Mouse (Mus musculus) neural tube, embryonic 10.5 days (tissue): ENCODE measurements around the gene Olfr703.

Experiments used
- DNase-seq: peaks from one replicate; pipeline ENCODE4 v3.0.0-alpha.2; 2017; ENCODE audit warnings: low spot score; ENCODE audit errors: extremely low spot score

The Olfr703 gene

DNA sequence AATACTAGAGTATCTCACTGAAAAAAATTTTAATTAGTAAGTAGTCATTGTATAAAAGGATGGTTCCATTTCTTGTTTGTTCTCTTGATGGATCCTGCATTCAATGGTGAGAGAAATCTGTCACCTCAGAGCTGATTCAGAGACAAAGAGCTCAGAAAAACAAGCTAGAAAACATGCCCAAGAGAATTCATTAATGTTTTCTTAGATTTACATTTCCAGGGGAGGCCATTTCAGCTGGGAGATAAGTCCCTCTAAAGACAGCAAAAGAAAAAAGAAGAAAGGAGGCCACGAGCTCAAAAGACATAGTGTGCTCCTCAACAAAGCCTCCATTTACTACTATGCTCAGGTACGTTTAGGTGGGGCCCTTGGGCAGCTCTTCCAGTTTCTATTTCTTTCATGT, at the start of gene Olfr703:
Olfr703 (plus strand) TSS at position 301 of the 400 bp plus-strand sequence.
- no peak for DNase-seq

DNA sequence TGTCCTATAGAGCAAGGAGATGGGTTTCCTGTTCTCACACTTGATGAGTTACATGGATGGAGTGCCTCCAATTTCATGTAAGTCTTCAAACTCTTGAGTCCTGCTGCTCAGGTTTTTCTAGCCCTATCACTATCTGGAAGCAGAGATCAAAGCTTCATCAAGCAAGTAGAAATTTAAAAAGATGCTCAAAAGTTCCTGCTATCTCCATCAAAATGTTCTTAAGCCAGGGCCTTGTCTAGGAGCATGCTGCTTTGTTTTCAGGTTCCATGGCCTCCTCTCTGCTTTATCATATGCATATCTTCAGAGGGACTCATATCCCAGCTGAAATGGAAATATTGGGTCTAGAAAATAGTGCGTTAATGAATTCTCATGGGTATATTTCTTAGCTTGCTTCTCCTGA, 34.4 kb upstream of the Olfr703 start, which contains the start of gene Olfr700:
Olfr700 (minus strand) TSS at position 101 of the 400 bp plus-strand sequence.
- DNase-seq, result no peak

GRCm38 (mm10) chr7:106813829-106814228, 29.3 kb upstream of the Olfr703 start, which contains the start of gene Olfr701:
Olfr701 (plus strand) TSS chr7:106814129.
- DNase-seq, result no peak

DNA sequence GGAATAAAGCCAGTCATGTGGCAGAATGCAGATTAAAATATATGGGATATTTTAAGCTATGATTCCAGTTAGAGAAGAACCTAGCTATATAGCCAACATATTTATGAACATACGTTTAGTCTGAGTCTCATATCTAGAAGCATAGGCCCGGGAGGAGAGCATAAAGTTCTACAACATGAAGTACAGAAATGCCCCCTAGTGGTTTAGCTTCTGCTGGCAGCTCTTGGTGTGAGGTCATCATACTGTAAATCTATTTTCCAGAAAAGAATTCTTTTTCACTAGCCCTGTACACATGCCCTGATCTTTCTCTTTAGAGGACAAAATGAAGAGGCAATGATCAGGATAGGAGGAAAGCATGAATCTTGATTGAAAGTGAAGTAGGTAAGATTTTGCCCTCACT, 27.4 kb upstream of the Olfr703 start:
- DNase-seq, result no peak

DNA sequence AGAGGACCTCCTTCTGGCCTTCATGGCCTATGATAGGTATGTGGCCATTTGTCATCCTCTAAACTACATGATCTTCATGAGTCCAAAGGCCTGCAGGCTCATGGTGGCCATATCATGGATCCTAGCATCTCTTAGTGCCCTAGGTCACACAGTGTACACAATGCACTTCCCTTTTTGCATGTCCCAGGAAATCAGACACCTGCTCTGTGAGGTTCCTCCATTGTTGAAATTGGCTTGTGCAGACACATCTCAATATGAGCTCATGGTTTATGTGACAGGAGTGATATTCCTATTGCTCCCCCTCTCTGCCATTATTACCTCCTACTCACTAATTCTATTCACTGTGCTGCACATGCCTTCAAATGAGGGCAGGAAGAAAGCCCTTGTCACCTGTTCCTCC, 24.7 kb upstream of the Olfr703 start:
- DNase-seq, result no peak

- no peak for DNase-seq
Measured at GRCm38 (mm10) chr7:106833793-106834192, 9.4 kb upstream of the Olfr703 start, which contains the start of gene Olfr702. Olfr702 (minus strand) TSS chr7:106833893.

GRCm38 (mm10) chr7:106862885-106863284, 19.7 kb downstream of the Olfr703 start, which contains the start of gene Olfr704:
Olfr704 (plus strand) TSS chr7:106863185.
- no peak for DNase-seq

GRCm38 (mm10) chr7:106876791-106877190, 33.6 kb downstream of the Olfr703 start, which contains the start of gene Olfr705:
Olfr705 (minus strand) TSS chr7:106876891.
- no peak for DNase-seq

DNA sequence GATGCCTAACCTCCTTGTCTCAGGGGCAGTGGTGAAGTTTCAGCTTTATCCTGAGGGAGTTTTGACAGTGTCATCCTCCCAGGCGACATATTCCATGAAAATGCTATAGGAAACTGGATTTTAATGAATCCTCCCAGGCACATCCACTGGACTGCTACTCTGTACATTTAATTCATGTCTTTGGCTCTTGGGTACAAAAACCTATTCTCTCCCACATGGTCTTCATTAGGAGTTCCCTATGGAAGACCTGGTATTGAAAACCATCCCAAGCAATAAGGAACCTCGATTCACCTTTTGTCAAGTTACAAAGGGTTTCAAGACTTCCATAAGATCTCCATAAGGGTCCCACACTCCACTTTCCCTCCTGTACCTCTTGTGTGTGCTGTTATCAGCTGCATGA, 44.9 kb downstream of the Olfr703 start, which contains the start of gene Olfr706:
Olfr706 (minus strand) TSS at position 101 of the 400 bp plus-strand sequence.
- no peak for DNase-seq
